Mouse (Mus musculus) c-Kit-positive CD71-positive TER-119-negative erythroid progenitor cells, embryonic 14.5 days (primary cell): ENCODE measurements around the gene Ppp1r9b.

Experiments
- DNase-seq: peaks from one replicate; pipeline ENCODE4 v3.0.0-alpha.2; 2013; ENCODE audit warnings: low read depth

The Ppp1r9b gene

DNA sequence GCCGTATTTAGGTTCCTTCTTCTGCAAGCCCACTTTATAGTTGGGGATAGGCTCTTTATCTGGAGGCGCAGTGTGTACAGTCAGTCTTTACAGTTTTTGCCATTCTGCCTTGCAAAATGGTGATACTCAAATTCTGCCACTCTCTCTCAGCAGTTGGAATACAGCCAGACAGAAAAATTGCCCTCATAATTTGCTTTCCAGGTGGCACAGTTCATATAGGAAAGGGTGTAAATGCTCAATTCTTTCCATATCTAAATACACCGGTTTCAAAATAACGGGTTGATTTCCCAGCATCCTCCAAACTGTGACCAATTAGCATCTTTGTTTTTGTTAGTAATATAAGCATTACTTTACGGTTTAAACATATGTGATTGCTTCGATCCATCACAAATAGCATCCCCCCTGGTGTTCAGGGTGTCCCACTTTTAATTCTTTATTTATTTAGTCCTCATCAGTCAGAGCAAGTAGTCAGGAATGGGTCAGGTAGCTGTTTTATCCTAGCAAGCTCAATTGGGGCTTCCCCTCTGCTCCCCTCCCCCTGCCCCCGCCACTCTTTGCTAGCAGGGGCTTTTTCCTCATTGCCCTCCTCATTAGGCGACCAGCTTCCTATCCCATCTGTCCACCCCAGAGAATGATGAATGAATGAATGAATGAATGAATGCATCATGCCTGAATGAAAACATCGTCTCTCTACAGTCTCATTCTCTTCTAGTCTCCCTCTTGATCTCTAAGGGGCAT, 12.5 kb upstream of the Ppp1r9b start:
- no peak for DNase-seq

GRCm38 (mm10) chr11:94978947-94979346, 11.9 kb upstream of the Ppp1r9b start:
- peak; percentile 93 for DNase-seq

DNA sequence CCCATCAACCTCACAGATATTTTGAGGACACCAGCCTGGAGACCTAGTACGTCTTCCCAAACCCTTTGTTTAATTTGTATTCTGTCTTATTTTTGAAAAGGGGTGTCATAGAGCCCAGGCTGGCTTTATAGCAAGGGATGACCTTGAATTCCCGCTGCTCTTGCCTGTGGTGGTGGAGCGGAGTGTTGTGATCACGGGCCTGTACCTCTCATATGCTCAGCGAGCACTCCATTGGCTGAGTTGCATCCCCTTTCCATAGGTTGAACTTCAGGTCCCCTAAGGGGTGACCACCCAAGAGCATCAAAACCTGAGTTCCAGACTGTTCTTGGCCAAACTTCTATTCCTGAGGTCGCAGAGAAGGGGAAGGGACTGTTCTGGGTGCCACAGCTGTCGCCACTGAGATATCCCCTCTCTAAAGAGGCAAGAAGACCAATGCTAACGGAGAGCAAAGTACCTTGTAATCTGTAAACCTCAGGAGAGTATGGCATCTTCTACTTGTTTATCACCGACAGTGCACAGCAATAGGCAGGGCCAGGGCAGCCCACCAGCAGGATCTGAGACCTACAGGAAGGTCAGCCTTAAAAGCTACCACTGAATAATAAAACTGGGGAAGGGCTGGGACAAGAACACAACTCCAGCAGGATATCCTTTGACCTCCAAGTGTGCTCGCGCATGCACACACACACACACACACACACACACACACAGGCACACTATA, 11.2 kb upstream of the Ppp1r9b start:
- DNase-seq = no peak

GRCm38 (mm10) chr11:94985140-94985539, 5.7 kb upstream of the Ppp1r9b start:
- no peak for DNase-seq

GRCm38 (mm10) chr11:94985822-94986221, 5.0 kb upstream of the Ppp1r9b start:
- DNase-seq = no peak

- no peak for DNase-seq
These were observed 4.4 kb upstream of the Ppp1r9b start for GRCm38 (mm10) chr11:94986435-94986834.

DNA sequence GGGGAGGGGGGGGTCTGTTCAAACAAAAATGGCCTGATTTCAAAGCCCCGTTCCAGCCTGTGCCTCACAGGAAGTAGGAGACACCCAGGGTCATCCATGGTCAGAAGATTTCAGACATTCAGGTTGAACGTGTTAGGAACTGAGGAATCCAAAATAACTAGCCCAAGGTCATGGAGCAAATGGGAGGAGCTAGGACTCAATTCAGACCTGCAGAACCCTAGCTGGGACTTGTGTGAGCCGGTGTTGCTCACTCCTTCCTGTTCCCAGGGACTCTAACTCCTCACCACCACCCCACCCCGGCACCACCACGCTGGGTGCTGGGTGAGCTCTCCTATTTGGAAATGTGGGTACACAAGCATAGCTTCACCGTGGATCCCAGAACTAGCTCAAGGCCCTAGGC, 3.5 kb upstream of the Ppp1r9b start:
- DNase-seq = no peak

- no peak for DNase-seq
These were observed 3.0 kb upstream of the Ppp1r9b start for GRCm38 (mm10) chr11:94987851-94988250.

DNA sequence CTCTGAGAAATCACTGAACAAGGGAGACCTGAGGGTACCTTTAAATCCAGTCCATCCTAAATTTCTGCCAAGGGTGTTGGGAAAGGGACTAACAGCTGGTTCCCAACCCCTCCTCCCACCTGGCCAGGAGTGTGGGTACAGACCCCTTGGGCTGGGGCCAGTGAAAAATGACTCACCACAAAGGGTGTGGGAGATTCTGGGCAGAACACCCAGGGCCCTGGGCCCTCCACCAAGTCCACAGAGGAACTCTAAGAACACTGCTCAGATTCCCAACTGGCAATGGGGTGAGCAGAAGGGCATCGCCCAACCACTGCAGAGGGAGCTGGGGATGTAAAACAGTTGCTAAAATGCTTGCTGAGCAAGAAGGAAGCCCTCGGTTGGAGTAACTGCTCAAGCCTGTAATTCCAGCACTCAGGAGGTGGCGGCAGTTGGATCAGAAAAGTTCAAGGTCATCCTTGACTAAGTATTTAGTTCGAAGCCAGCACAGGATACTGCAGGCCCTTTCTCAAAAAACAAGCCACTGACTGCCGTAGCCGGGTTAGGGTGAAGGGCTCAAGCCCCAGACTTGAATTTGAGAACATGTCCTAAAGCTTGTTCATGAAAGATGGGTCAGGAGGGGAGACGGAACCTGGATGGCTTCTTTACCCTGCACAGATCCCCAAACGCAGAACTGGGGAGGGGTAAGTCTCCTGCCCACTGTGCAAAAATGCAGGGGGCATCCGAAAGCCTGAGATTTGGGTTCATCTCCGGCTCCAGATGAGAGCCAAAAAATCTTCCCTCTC, 1.9 kb upstream of the Ppp1r9b start:
- DNase-seq = no peak

DNA sequence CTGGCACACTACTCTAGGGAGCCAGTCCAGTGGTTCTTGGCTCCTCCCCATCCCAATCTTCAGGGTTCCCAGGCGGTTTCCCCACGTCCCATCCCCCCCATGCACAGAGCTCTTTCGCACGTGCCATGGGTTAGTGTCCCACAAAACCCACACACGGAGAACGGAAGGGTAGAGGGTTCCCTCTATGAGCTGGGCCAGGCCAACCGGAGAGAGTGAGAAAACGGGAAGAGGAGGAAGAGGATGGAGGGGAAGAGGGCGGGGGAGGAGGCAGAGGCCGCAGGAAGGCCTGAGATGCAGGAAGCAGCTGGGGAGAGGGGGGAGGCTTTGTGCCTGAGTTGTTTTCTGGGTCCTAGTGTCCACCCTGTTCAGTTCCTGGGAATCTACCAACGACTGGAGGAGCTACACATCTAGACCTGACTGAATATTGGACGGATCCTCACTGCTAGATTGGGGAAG, 1.2 kb upstream of the Ppp1r9b start:
- DNase-seq = peak; percentile 84

DNA sequence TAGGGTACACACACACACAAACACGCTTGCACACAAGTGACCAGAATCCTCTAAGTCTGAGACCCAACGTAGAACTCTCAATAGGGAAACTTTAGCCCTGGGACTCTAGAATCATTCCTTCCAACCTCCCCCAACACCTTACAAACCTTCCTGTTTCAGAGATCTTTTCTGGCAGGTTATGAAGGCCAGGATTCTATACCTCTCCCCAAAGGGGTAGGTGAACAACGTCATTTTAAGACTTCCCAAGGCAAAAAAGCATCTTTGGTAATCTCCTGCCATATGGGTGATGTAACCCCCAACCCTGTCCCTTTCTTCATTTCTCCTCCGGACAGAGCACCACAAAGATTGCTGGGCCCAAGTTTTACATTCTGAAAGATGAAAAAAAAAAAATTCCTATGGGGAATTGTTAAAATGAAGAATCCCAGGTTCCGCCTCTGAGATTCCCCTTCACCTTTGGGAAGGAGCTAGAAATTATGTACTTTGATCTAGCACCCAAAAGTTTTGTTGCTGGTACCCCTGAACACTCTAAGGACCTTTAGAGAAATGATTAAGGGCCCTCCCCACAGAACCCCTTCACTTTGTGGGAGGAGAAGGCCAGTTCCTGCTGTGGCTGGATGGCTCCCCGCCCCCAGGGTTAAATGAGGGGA, 610 bp upstream of the Ppp1r9b start:
- no peak for DNase-seq

- no peak for DNase-seq
These were observed 1.0 kb downstream of the Ppp1r9b start for GRCm38 (mm10) chr11:94991641-94992479.

DNA sequence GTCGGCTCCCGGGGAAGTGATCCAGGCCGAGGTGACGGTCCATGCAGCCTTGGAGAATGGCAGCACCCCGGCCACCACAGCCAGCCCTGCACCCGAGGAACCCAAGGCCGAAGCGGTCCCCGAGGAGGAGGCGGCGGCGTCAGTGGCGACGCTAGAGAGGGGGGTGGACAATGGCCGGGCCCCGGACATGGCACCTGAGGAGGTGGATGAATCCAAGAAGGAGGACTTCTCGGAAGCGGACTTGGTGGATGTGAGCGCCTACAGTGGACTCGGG, 1.6 kb downstream of the Ppp1r9b start:
- no peak for DNase-seq

- no peak for DNase-seq
These were observed 2.1 kb downstream of the Ppp1r9b start for GRCm38 (mm10) chr11:94992754-94993606.

- DNase-seq = no peak
These were observed 3.5 kb downstream of the Ppp1r9b start for GRCm38 (mm10) chr11:94994208-94994814.

DNA sequence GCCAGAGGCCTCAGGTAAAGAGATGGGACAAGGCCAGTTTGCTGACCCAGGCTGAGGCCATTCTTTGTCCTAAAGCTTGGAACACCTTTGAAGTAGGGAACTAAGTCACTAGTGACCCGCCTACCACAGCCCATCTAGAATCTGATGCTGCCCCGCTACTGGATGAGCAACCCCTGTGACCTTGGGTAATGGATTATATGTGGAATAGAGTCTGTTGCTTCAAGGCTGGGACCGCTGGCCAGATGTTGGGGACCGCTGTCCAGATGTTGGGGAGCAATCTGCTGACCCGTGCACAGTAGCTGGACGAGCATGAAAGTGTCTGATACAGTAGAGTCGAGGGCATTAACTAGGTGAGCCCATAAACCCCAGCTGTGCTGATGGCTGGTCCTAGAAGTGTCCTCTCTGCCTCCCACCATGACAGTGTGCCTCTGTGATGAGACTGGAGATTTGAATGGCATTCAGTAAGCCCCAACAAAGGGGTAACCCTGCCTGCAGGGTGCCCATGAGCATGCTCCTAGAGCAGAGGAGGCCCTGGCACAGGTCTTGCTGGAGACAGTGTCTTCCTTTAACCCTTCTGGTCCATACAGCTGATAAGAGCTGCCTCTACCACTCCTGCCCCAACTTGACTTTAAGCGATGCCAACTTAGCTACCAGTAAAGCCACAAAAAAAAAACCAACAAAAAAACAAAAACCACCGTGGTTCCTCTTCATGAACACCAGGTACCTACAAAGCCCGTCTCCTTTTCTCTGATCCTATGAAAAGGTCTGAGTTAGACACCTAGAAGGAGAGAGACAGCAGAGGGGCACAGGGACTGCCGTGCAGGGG, 4.3 kb downstream of the Ppp1r9b start:
- no peak for DNase-seq

GRCm38 (mm10) chr11:94996101-94996500, 5.3 kb downstream of the Ppp1r9b start:
- DNase-seq = no peak

DNA sequence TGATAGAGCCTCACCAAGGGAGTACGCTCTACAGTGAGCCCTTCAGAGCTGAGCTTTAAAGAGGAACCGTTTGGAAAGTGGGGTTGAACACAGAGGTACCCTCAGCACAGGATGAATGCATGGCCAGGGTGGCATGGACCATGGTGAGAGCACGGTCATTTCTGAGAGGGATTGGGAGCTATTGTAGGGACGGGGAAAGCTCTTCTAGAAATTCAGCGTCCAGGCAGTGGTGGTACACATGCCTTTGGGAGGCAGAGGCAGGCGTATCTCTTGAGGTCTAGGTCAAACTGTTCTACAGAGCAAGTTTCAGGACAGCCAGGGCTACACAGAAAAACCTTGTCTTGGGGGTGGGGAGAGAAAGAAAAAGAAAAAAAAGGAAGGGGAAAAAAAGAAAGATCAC, 6.1 kb downstream of the Ppp1r9b start:
- DNase-seq = no peak

DNA sequence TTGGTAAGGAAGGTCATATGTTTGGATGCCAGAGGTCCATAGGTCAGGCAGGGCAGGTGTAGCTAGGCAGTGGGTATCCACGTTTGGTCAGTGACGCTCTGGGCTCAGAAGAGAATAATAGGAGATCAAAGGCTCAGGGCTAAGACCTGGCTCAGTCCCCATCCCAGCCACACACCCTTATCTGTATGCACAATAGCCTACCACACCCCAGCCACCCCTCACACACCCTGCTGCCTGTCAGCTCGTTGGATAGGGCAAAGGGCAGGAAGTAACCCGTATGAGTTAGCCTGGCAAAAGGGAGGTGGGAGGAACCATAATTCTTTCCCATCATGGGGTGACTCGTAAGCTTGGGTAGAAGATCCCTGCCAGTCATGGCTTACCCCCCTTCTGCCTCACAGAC, 6.8 kb downstream of the Ppp1r9b start:
- peak; percentile 72 for DNase-seq
